Mouse (Mus musculus): ENCODE data around the gene Phactr3.

The Phactr3 gene

GRCm38 (mm10) chr2:178118801-178119560 is at the start of gene Phactr3:
TSS of gene Phactr3 (plus strand) at chr2:178118975.
- no peak for DNase-seq (ENCODE audit: low spot score in 2 of 2)

- DNase-seq (ENCODE audit: low spot score in 2 of 2), result peak in 1 of 2 experiments; percentile 14
Measured at GRCm38 (mm10) chr2:178078166-178078717, 40.5 kb upstream of the Phactr3 start, which contains the start of gene Zfp931. TSS of gene Zfp931 (minus strand) at chr2:178078476.

- no peak for DNase-seq (ENCODE audit: low spot score in 2 of 2)
Measured at GRCm38 (mm10) chr2:178089586-178089985, 29.2 kb upstream of the Phactr3 start.

- peak in 1 of 2 experiments; percentile 20 for DNase-seq (ENCODE audit: low spot score in 2 of 2)
Measured at GRCm38 (mm10) chr2:178098021-178098420, 20.8 kb upstream of the Phactr3 start.

GRCm38 (mm10) chr2:178101957-178102356 is 16.8 kb upstream of the Phactr3 start:
- DNase-seq (ENCODE audit: low spot score in 2 of 2), result no peak

- no peak for DNase-seq (ENCODE audit: low spot score in 2 of 2)
Measured at GRCm38 (mm10) chr2:178117946-178118345, 829 bp upstream of the Phactr3 start.

GRCm38 (mm10) chr2:178119561-178120355 is 983 bp downstream of the Phactr3 start:
- DNase-seq (ENCODE audit: low spot score in 2 of 2), result no peak

GRCm38 (mm10) chr2:178120356-178120645 is 1.5 kb downstream of the Phactr3 start:
- DNase-seq (ENCODE audit: low spot score in 2 of 2), result no peak

- no peak for DNase-seq (ENCODE audit: low spot score in 2 of 2)
Measured at GRCm38 (mm10) chr2:178120651-178121374, 2.0 kb downstream of the Phactr3 start.

- no peak for DNase-seq (ENCODE audit: low spot score in 2 of 2)
Measured at GRCm38 (mm10) chr2:178121375-178121688, 2.6 kb downstream of the Phactr3 start.

GRCm38 (mm10) chr2:178121946-178122665 is 3.3 kb downstream of the Phactr3 start:
- DNase-seq (ENCODE audit: low spot score in 2 of 2), result no peak

- no peak for DNase-seq (ENCODE audit: low spot score in 2 of 2)
Measured at GRCm38 (mm10) chr2:178123466-178123865, 4.7 kb downstream of the Phactr3 start.

- no peak for DNase-seq (ENCODE audit: low spot score in 2 of 2)
Measured at GRCm38 (mm10) chr2:178125427-178125826, 6.7 kb downstream of the Phactr3 start.

GRCm38 (mm10) chr2:178126041-178126820 is 7.5 kb downstream of the Phactr3 start:
- no peak for DNase-seq (ENCODE audit: low spot score in 2 of 2)

GRCm38 (mm10) chr2:178128594-178128993 is 9.8 kb downstream of the Phactr3 start:
- DNase-seq (ENCODE audit: low spot score in 2 of 2), result no peak

GRCm38 (mm10) chr2:178129161-178129560 is 10.4 kb downstream of the Phactr3 start:
- DNase-seq (ENCODE audit: low spot score in 2 of 2), result no peak

- no peak for DNase-seq (ENCODE audit: low spot score in 2 of 2)
Measured at GRCm38 (mm10) chr2:178129676-178130075, 10.9 kb downstream of the Phactr3 start.

GRCm38 (mm10) chr2:178130536-178130935 is 11.8 kb downstream of the Phactr3 start:
- no peak for DNase-seq (ENCODE audit: low spot score in 2 of 2)

GRCm38 (mm10) chr2:178131011-178131410 is 12.2 kb downstream of the Phactr3 start:
- DNase-seq (ENCODE audit: low spot score in 2 of 2), result no peak

GRCm38 (mm10) chr2:178131606-178132365 is 13.0 kb downstream of the Phactr3 start:
- no peak for DNase-seq (ENCODE audit: low spot score in 2 of 2)
